In the genomic region with DNA sequence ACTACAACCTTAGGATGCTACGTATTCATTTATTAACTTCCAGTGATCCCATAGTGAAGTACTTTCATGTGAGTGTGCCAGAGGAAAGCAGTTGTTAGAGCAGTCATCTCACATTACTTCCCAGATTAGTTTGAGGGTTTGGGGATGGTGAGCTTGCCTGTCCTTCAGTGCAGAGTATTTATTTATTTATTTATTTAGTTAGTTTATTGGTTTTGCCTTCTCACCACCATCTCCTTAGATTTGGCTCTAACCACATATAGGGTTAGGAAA, we compare ENCODE assay signal across 8 mouse cellular contexts. TPM values are rescaled to one million over a fixed set of nuclear protein-coding genes. Genes with fewer than 3 reads are reported as not detected.
DNase-seq lines count a peak whose midpoint lies in the region; ATAC-seq and TF ChIP-seq lines count a peak whose summit lies in the region.

No protein-coding gene starts in this region.

- WGBS in lung, adult 2 months: 22% methylated on average over 1 of the region's 1 CpGs
- WGBS in embryonic facial prominence, embryonic 15.5 days: 18% methylated on average over 1 of the region's 1 CpGs
- WGBS in limb, embryonic 10.5 days: 76% methylated on average over 1 of the region's 1 CpGs
- 43% methylated on average over 1 of the region's 1 CpGs for WGBS in neural tube, embryonic 14.5 days

- DNase-seq in lung, adult 2 months: no peak
- DNase-seq in lung, adult 18-20 months: no peak
- no peak for DNase-seq in limb, embryonic 10.5 days (ENCODE audit: low spot score)
- DNase-seq in adrenal gland, postnatal 36 days: no peak
- DNase-seq in spleen, postnatal 4 days (ENCODE audit: low spot score in 2 of 2): no peak
- DNase-seq in layer of hippocampus, postnatal 14 days (ENCODE audit: low spot score in 2 of 2): no peak

- TF ChIP-seq POLR2A in lung, adult 2 months (IDR thresholded peaks at IDR 0.05; ENCODE audit: borderline replicate concordance, extremely low read depth, low read depth, low read length): no peak

- ATAC-seq in embryonic facial prominence, embryonic 15.5 days (ENCODE audit: insufficient number of reproducible peaks, low FRiP score, low TSS enrichment, low read depth): no peak
- no peak for ATAC-seq in neural tube, embryonic 14.5 days (ENCODE audit: low read depth)

- H3K4me3 ChIP-seq in lung, adult 2 months (replicated peaks; ENCODE audit: extremely low read depth, low read depth, low read length): peak overlapping the region; percentile 80
- H3K4me3 ChIP-seq in embryonic facial prominence, embryonic 15.5 days (replicated peaks): peak overlapping the region; percentile 87
- peak overlapping the region; percentile 79 for H3K4me3 ChIP-seq in limb, embryonic 10.5 days
- peak overlapping the region; percentile 84 for H3K4me3 ChIP-seq in neural tube, embryonic 14.5 days (ENCODE audit: low read depth, low read length)

- H3K9ac ChIP-seq in embryonic facial prominence, embryonic 15.5 days: peak overlapping the region; percentile 85; the same call in 1 of the 2 replicates
- no peak overlapping the region; the same call in 1 of the 2 replicates for H3K9ac ChIP-seq in neural tube, embryonic 14.5 days (replicated peaks; ENCODE audit: low read depth, low read length)

- 0 out of 2 replicates have a peak, but pooled peaks cover 1% of the 10 kb centered on the region for H3K36me3 ChIP-seq in embryonic facial prominence, embryonic 15.5 days
- H3K36me3 ChIP-seq in limb, embryonic 10.5 days: peaks cover 1% of the 10 kb centered on the region
- H3K36me3 ChIP-seq in neural tube, embryonic 14.5 days (ENCODE audit: control insufficient read depth, insufficient read depth, low read length): no peaks in the 10 kb centered on the region

- H3K9me3 ChIP-seq in embryonic facial prominence, embryonic 15.5 days (replicated peaks): no peaks in the 10 kb centered on the region
- 0 out of 2 replicates have a peak, but pooled peaks cover 2% of the 10 kb centered on the region for H3K9me3 ChIP-seq in limb, embryonic 10.5 days (replicated peaks)
- no peaks in the 10 kb centered on the region for H3K9me3 ChIP-seq in neural tube, embryonic 14.5 days (ENCODE audit: control insufficient read depth, low read length)

- H3K27me3 ChIP-seq in embryonic facial prominence, embryonic 15.5 days: no peaks in the 10 kb centered on the region
- no peaks in the 10 kb centered on the region for H3K27me3 ChIP-seq in limb, embryonic 10.5 days (ENCODE audit: low read depth, poor library complexity, severe bottlenecking)
- H3K27me3 ChIP-seq in neural tube, embryonic 14.5 days (ENCODE audit: control insufficient read depth, insufficient read depth, low read length): no peaks in the 10 kb centered on the region

- peak overlapping the region; percentile 68 for H3K4me2 ChIP-seq in embryonic facial prominence, embryonic 15.5 days (replicated peaks)
- H3K4me2 ChIP-seq in neural tube, embryonic 14.5 days (ENCODE audit: low read depth, low read length): peak overlapping the region; percentile 82

- TF ChIP-seq CTCF in lung, adult 2 months (IDR thresholded peaks at IDR 0.05; ENCODE audit: insufficient read depth, low read length): no peak

- H3K27ac ChIP-seq in embryonic facial prominence, embryonic 15.5 days (replicated peaks): peak overlapping the region; percentile 92; the same call in 1 of the 2 replicates
- peak overlapping the region; percentile 99 for H3K27ac ChIP-seq in limb, embryonic 10.5 days
- no peak overlapping the region for H3K27ac ChIP-seq in neural tube, embryonic 14.5 days (ENCODE audit: low read depth, low read length)

- H3K4me1 ChIP-seq in lung, adult 2 months (ENCODE audit: control insufficient read depth, insufficient read depth, low read length): no peaks in the 10 kb centered on the region
- no peaks in the 10 kb centered on the region for H3K4me1 ChIP-seq in embryonic facial prominence, embryonic 15.5 days
- peaks cover 17% of the 10 kb centered on the region for H3K4me1 ChIP-seq in limb, embryonic 10.5 days
- peaks cover 6% of the 10 kb centered on the region; the same call in 1 of the 2 replicates for H3K4me1 ChIP-seq in neural tube, embryonic 14.5 days (ENCODE audit: control insufficient read depth, insufficient read depth, low read length)

RNA-seq across cellular contexts. Expression of gene Cntln, which starts 1.1 kb away (rescaled TPM):
- polyA plus RNA-seq in lung, adult 2 months (2012; rRNA removed): 3.2 TPM in 2 replicates
- 11.6 and 12.3 TPM in 2 replicates for polyA plus RNA-seq in embryonic facial prominence, embryonic 15.5 days (2015; fragmentation: Nextera tagmentation; extraction: Ambion mirVana)
- polyA plus RNA-seq in limb, embryonic 10.5 days (2016; fragmentation: Nextera tagmentation; extraction: Ambion mirVana): 4.8 and 8.3 TPM in 2 replicates
- 6.5 and 7.9 TPM in 2 replicates for polyA plus RNA-seq in neural tube, embryonic 14.5 days (2014; fragmentation: Nextera tagmentation; extraction: Ambion mirVana)
- total RNA-seq in adrenal gland, postnatal 36 days (2021): 10 to 100 TPM in 1 of 2 experiments, 1 to 10 TPM in 1; 7.9 to 12.0 TPM
- total RNA-seq in layer of hippocampus, postnatal 14 days (2021): 1 to 10 TPM; 5.9 to 6.2 TPM
